Mouse (Mus musculus) gastrocnemius, postnatal 10 days (tissue): ENCODE data around the gene Lrr1. TPM values are rescaled to one million over a fixed set of nuclear protein-coding genes. Genes with fewer than 3 reads are reported as not detected.
"Not testable (repeated sequence)": the region's sequence is repeated elsewhere in the genome, so short reads cannot be mapped to it uniquely, and the experiment has no call there.

Experiments used
- DNase-seq: peaks from one replicate; pipeline ENCODE4 v3.0.0; 2021; ENCODE audit warnings: mixed read lengths
- total RNA-seq, 2 experiments: library from RNA; stranded (reverse); gene quantifications; 2 replicates each; pipeline ENCODE4 v1.2.3; 2021

Lrr1 gene
- total RNA-seq, 2 experiments from 2014 or later: 0.56 to 1.3 TPM

DNA sequence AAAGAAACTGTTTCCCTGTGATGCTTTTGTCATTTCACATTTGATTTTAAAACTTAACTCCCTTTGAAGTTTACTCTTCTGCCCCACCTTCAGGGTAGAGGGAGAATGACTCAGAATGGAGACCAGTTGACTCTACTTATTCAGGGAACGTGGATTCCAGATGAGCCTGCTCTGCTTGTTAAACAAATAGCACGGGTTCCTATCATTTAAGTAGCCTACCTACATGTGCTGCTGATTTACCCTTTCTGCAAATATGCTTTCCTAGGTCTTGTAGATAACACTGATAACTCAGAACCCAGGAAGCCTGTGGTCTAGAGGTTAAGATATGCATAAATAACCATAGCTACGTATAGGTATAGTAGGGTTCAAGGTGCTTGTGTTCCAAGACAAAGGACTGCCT is 3.7 kb upstream of the Lrr1 start:
- no peak for DNase-seq

DNA sequence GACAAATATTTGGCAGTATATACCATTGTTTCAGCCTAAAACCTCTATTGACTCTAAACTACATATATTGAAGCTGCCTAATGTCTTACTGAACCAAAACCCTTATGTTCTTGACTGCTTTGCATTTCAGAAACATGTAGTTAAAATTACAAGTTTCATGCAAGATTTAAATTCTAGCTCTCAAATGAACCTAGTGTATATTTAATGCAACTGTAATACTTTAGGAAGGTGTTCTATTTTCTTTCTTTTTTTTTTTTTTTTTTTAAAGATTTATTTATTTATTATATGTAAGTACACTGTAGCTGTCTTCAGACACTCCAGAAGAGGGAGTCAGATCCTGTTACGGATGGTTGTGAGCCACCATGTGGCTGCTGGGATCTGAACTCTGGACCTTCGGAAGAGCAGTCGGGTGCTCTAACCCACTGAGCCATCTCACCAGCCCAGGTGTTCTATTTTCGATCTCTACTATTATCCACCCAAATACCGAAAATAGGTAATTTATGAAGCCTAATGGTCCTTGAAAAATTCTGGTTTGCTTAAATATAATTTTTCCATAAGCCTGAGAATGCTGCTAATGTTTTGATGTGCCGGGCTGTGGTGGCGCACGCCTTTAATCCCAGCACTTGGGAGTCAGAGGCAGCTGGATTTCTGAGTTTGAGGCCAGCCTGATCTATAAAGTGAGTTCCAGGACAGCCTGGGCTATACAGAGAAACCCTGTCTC is 1.6 kb upstream of the Lrr1 start:
- not testable (repeated sequence) for DNase-seq

- DNase-seq: no peak
Measured at GRCm38 (mm10) chr12:69167656-69168460, 756 bp upstream of the Lrr1 start.

DNA sequence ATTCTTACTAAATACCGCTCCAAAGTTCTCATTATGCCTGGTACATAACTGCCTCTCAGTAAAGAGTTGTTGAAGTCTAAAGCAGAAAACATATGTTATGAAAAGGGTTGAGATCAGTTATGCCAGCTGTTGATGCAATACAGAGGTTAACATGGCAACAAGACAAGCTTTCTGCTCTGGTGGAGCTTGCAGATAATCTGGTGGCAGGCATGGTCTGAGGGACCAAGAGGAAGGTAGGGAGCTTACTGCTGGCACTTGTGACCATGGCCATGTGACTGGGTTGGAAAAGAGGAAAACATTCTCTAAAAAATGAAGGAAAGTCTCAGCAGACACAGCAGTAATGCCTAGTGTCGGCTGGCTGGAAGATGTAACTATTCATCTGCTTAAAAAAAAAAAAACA is 2.7 kb downstream of the Lrr1 start:
- DNase-seq: no peak

DNA sequence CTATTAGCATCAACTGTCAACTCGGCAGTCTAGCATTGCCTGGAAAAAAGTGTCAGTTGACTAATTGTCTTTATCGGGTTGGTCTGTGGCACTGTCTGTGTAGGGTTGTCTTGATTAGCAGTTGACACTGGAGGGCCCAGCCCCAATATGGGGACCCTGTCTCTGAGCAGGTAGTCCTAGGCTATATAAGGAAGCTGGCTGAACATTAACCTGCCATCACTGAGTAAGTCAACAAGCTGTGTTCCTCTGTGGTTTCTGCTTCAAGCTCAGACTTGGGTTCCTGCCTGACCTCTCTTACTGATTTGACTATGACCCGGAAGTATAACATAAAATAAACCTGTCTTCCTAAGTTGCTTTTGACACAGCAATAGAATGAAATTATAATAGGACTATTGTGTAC is 7.4 kb downstream of the Lrr1 start:
- no peak for DNase-seq

DNA sequence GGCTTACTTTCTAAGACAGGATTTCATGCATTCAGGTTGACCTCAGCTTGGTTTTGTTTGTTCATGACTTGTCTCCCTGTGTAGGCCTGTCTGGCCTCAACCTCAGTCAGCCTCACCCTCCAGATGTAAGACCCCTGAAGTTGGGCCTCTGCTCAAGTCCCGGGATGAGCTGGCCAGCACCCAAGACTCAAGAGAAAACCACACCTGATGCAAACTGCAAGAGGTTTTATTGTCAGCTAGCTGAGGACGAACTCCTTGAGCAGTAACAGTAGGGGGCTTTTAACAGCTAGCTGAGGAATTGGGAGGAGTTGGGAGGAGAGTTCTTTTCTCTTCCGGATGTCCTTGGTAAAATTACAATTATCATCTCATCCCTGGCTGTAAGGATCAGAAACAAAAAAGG is 8.9 kb downstream of the Lrr1 start:
- no peak for DNase-seq

- DNase-seq: no peak
Measured at GRCm38 (mm10) chr12:69179371-69179770, 10.8 kb downstream of the Lrr1 start.

DNA sequence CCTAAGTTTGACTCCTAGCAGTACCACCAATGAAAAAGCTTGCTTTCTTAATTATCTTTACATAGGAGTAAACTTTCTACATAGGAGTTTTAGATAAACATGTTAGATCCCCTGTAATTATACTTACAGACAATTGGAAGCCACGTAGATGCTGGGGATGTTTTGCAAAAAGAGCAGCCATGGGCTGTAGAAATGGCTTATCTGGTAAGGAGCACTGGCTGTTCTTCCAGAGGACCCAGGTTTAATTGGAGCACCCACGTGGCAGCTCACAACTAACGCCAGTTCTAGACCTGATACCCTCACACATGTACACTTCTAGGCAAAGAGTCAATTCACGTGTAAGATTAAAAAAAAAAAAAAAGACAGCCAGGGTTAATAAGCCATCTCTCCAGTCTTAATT is 13.2 kb downstream of the Lrr1 start:
- no peak for DNase-seq

- peak; percentile 99 for DNase-seq
Measured at GRCm38 (mm10) chr12:69183583-69184308, 15.1 kb downstream of the Lrr1 start, which contains the start of the genes Rpl36al and Mgat2. Gene Rpl36al (minus strand): TSS chr12:69184083. Gene Mgat2 (plus strand): TSS chr12:69184157.

- peak; percentile 66 for DNase-seq
Measured at GRCm38 (mm10) chr12:69184342-69185295, 16.0 kb downstream of the Lrr1 start.

DNA sequence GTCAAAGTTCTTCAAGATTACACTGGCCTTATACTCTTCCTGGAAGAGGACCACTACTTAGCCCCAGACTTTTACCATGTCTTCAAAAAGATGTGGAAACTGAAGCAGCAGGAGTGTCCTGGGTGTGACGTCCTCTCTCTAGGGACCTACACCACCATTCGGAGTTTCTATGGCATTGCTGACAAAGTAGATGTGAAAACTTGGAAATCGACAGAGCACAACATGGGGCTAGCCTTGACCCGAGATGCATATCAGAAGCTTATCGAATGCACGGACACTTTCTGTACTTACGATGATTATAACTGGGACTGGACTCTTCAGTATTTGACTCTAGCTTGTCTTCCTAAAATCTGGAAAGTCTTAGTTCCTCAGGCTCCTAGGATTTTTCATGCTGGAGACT is 16.8 kb downstream of the Lrr1 start:
- DNase-seq: no peak

DNA sequence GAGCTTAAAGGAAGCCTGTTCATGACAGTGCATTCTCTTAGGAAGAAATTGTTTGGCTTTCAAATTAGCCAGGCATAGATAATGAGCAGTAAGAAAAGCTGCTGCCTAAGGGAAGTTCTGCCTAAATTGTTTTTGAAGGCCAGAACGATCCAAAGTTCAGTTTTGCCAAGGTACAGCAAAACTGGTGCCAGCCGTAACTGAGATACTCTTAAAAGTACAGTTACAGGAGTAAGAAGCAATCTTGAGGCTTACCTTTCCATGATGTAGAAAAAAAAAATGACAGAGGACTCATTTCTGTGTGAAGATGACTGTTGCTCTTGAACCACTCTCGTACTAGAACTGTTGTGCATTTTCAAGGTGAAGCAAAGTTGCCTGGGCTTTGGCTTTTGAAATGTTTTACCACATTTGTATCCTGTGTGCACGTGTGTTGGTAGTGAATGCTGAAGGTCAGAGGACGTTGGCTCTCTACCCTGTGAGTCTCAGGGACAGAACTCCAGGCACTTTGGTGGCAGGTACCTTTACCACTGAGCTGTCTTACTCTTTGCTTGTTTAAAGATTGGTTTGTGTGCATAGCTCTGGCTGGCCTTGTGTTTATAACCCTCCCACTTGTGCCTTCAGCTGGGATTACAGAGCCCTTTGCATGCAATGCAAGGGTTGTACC is 18.3 kb downstream of the Lrr1 start:
- DNase-seq: no peak

DNA sequence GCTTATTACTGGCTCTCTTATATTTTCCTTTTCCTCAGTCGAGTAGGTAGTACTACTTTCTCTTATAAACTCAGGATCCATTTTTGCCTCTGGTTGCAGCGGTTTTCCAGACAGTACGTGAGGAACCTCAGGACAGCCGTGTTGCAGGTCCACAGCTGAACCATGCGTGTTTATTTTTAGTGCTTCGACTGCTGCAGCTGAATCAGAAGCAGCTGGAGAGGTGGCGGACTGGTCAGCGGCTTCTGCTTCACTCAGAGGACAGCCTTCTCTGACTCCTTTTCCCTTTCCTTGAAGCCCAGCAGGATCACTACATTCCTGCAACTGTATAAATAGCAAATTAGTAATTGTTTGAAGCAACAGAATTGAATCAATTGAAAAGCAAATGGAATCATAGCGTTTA is 21.5 kb downstream of the Lrr1 start:
- DNase-seq: no peak

GRCm38 (mm10) chr12:69190522-69190921 is 21.9 kb downstream of the Lrr1 start:
- DNase-seq: no peak

DNA sequence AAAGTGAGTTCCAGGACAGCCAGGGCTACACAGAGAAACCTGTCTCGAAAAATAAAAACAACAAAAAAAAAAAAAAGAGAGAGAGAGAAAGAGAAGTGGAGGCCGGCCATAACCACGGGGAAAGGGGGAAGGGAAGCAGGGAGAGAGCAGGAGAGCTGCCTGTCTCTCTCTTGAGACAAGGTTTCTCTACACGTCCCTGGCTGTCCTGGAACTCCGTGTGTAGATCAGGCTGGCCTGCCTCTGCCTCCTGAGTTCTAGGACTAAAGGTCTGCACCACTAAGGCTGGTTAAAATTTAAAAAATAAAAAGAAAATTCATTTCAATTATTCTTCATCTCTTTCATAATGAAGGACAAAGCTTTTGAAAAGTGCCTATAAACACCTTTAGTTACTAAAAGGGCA is 22.8 kb downstream of the Lrr1 start:
- no peak for DNase-seq

DNA sequence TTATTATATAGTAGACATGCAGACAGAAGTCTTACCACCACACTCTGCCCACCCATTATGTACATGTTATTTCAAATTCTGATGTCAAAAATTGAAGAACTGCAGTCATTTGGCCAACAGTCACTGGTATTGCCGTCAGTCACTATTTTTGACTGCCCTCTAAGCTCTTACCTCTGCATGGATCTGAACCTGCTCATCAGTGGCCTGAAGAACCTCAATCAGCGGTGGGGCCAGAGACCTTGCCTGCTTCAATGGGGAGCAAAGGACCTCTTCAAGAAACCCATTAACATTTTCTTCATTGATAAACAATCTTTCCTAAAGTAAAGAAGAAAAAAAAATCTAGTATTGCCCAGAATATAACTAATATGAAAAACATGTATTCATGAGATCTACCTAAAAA is 24.0 kb downstream of the Lrr1 start:
- no peak for DNase-seq

DNA sequence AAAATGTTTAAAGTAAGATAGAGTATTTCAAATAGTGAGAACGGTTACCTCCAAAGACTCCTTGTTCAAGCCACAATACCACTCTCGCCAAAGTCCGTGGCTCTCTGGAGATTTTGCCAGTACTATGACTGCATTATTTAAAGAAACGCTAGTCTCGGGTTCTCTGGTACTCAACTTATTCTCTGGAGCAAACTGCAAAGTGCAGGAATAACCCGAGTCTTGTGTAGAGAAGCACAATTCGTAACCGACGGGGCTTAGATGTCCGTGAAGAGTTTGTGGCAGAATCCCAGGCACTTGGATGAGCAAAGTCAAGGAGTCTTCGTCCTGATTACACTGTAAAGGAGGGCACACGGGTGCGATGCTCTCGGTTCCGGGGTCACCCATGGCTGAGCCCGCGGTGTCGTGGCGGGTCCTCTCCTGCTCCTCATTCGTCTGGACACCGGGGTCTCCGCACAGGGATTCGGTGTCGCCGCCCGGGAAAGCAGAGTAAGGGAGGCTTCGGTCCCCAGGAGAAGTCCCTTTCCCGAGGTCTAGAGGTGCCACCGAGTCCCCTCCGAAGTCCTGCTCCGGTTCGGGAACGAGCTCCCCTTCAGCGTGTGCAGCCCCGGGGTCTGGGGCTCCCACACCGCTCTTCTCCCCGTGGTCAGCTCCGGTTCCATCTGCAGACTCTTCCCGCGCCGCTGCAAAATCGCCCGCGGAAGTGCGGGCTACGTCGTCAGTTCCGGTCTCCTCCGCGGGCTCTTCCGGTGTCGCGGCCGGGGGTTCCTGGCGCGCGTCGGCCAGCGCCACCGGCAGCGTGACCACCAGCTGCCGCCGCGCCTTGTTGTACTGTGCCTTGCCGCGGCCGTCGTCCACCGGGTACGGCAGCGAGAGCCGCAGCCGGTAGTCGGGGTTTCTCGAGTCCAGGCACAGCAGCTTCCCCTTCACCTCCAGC is 28.1 kb downstream of the Lrr1 start, which contains the start of gene Gm49383:
Gm49383 (minus strand) TSS at position 661 of the 934 bp plus-strand sequence.
- peak; percentile 67 for DNase-seq

- DNase-seq: peak; percentile 72
Measured at GRCm38 (mm10) chr12:69197378-69198163, 29.0 kb downstream of the Lrr1 start.

GRCm38 (mm10) chr12:69198164-69198535 is 29.5 kb downstream of the Lrr1 start, which contains the start of gene Dnaaf2:
Gene Dnaaf2 (minus strand): TSS chr12:69198429.
- DNase-seq: peak; percentile 61
